Mouse (Mus musculus): Measurements from ENCODE around the gene Tmem144. TPM values are rescaled to one million over a fixed set of nuclear protein-coding genes. Genes with fewer than 3 reads are reported as not detected.
"Not testable (repeated sequence)": the region's sequence is repeated elsewhere in the genome, so short reads cannot be mapped to it uniquely, and the experiment has no call there.

Tmem144 gene
- total and polyA plus RNA-seq, 3 experiments, result 0.59 to 2.0 (median 1.3) TPM

DNA sequence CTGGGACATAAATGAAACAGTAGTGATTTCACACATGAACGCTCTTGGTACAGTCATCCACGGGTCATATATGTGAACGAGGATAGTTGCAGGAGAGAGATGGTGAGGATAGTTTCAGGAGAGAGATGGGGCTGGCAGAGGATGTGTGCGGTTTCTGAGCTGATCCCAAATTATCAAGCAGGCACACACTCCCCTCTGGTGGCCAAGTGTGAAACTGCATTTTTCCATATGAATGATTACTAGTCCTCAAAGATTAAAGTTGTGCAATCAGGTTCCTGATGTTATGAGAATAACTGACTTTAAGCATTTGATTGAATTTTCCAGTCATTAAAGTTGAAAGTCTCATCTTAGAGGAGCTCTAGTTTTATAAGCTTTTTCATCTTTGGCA is 43.4 kb downstream of the Tmem144 start:
- peak overlapping the region; percentile 55 for H3K4me2 ChIP-seq (ENCODE audit: insufficient read depth, low read depth, poor library complexity, severe bottlenecking)
- H3K4me1 ChIP-seq (ENCODE audit: control insufficient read depth in 1 of 2, insufficient read depth in 2 of 2), result peaks cover 2 to 8% of the 10 kb centered on the region in 2 experiments; a peak in 2 of 4 replicates
- H3K9ac ChIP-seq (ENCODE audit: insufficient read depth, low read depth), result peak overlapping the region; percentile 35; the same call in 1 of the 2 replicates
- dilution Hi-C loops (cut with MboI; ENCODE audit: extremely low pct_ligation_motif_present, extremely low pct_unique_long_range_greater_than_20kb, low sequenced_read_pairs), result no loop called here
- no peaks in the 10 kb centered on the region for H3K36me3 ChIP-seq (replicated peaks in 1 of 2; ENCODE audit: control insufficient read depth in 1 of 2, insufficient read depth in 1 of 2, low read length in 1 of 2)
- in situ Hi-C loops (cut with MboI; ENCODE audit: low pct_ligation_motif_present, low pct_unique_long_range_greater_than_20kb, low sequenced_read_pairs), result no loop called here
- no peaks in the 10 kb centered on the region for H3K27me3 ChIP-seq (replicated peaks)
- no peaks in the 10 kb centered on the region for H3K79me2 ChIP-seq (replicated peaks; ENCODE audit: control insufficient read depth, extremely low read depth, insufficient read depth, poor library complexity, severe bottlenecking)
- DNase-seq (ENCODE audit: extremely low read depth), result peak; percentile 73
- no peaks in the 10 kb centered on the region for H3K9me3 ChIP-seq (replicated peaks; ENCODE audit: low read length)
- peak; percentile 84 to 94 for TF ChIP-seq CTCF (conservative IDR thresholded peaks at IDR 0.05 in 1 of 2, IDR thresholded peaks at IDR 0.05 in 1 of 2; ENCODE audit: low read depth in 2 of 2, low read length in 2 of 2)
- peak; percentile 49 for TF ChIP-seq ZC3H11A (IDR thresholded peaks at IDR 0.05; ENCODE audit: low read depth, low read length)
- no peak for TF ChIP-seq MAZ (IDR thresholded peaks at IDR 0.05; ENCODE audit: low read depth, low read length)
- TF ChIP-seq SMC3 (IDR thresholded peaks at IDR 0.05; ENCODE audit: low read depth, low read length), result peak; percentile 92
- TF ChIP-seq RAD21 (IDR thresholded peaks at IDR 0.05; ENCODE audit: low read depth, low read length), result peak; percentile 95
- no peak overlapping the region for H3K4me3 ChIP-seq (replicated peaks in 1 of 3; ENCODE audit: low read depth in 2 of 3, low read length in 2 of 3, poor library complexity in 1 of 3)
- no peak overlapping the region for H3K27ac ChIP-seq (ENCODE audit: insufficient read depth, low read depth)

DNA sequence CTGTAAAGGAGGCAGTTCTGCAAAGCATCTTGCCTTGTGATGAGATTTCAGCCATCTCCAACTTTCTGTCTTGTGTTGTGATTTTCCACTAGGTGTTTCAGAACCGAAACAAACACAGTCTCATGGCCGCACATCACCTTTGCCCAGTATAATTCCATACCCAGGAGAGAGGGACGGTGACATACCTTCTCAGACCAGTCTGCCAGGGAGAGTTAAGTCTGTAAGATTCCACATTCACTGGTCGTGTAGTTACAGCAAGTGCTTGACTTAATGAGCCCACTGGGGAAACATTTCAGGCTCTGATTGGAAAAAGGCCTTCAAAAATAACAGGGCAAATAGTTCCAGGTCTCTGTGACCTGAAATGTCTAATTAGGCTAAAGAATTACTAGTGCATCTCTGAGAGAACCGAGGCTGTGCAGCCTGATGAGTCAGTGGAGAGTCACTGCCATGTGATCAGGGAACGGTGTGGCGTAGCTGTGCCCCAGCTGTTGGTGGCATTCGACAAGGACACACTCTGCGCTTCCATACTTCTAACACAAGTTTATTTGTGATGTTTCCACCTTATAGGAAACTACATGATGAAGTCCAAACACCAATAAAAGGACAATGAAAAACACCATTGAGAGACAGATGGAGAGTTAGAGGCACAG is 43.9 kb downstream of the Tmem144 start:
- dilution Hi-C loops (cut with MboI; ENCODE audit: extremely low pct_ligation_motif_present, extremely low pct_unique_long_range_greater_than_20kb, low sequenced_read_pairs), result no loop called here
- Histone ChIP-seq H3K79me2 (replicated peaks; ENCODE audit: control insufficient read depth, extremely low read depth, insufficient read depth, poor library complexity, severe bottlenecking) (no peaks in the 10 kb centered on the region), H3K4me3 (replicated peaks in 1 of 3; ENCODE audit: low read depth in 2 of 3, low read length in 2 of 3, poor library complexity in 1 of 3) (no peak overlapping the region), H3K4me1 (ENCODE audit: control insufficient read depth in 1 of 2, insufficient read depth in 2 of 2) (peaks cover 2 to 8% of the 10 kb centered on the region in 2 experiments; a peak in 2 of 4 replicates), H3K27ac (ENCODE audit: insufficient read depth, low read depth) (no peak overlapping the region), H3K4me2 (ENCODE audit: insufficient read depth, low read depth, poor library complexity, severe bottlenecking) (peak overlapping the region; percentile 55), H3K36me3 (replicated peaks in 1 of 2; ENCODE audit: control insufficient read depth in 1 of 2, insufficient read depth in 1 of 2, low read length in 1 of 2) (no peaks in the 10 kb centered on the region), H3K9ac (ENCODE audit: insufficient read depth, low read depth) (peak overlapping the region; percentile 35; the same call in 1 of the 2 replicates), H3K27me3 (replicated peaks) (no peaks in the 10 kb centered on the region), H3K9me3 (replicated peaks; ENCODE audit: low read length) (no peaks in the 10 kb centered on the region)
- peak; percentile 17 for DNase-seq (ENCODE audit: extremely low read depth)
- no peak for TF ChIP-seq ZMIZ1 (IDR thresholded peaks at IDR 0.05; ENCODE audit: low read depth, low read length)
- TF ChIP-seq TBP (conservative IDR thresholded peaks at IDR 0.05; ENCODE audit: low read depth, low read length), result no peak
- no peak for TF ChIP-seq USF1 (IDR thresholded peaks at IDR 0.05; ENCODE audit: low read depth, low read length)
- TF ChIP-seq BHLHE40 (IDR thresholded peaks at IDR 0.05; ENCODE audit: low read depth, low read length), result no peak
- TF ChIP-seq JUND (conservative IDR thresholded peaks at IDR 0.05; ENCODE audit: low read depth, low read length), result no peak
- TF ChIP-seq JUN (IDR thresholded peaks at IDR 0.05; ENCODE audit: insufficient read depth, low read depth, low read length), result no peak
- TF ChIP-seq NELFE (IDR thresholded peaks at IDR 0.05; ENCODE audit: low read depth, low read length), result no peak
- no peak for TF ChIP-seq CHD1 (IDR thresholded peaks at IDR 0.05; ENCODE audit: low read depth, low read length)
- in situ Hi-C loops (cut with MboI; ENCODE audit: low pct_ligation_motif_present, low pct_unique_long_range_greater_than_20kb, low sequenced_read_pairs), result no loop called here

DNA sequence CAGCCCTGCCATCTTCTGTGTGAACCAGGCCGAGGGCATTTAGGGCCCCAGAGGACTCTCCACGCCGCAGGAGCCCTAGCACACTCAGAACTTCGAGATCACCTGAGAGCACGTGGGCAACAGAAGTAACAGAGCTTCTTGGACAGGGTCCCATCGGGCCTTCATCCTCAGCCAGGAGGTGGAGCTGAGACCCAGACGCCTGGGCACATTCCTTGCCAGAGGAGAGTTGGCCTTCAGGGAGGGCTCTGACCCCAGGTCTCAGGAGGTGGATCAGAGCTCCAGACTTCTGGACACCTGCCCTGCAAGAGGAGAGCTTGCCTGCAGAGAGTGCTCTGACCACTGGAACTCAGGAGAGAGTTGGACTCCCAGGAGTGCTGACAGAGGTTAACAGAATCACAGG is 51.8 kb downstream of the Tmem144 start:
- DNase-seq (ENCODE audit: extremely low read depth); H3K4me3 ChIP-seq (replicated peaks in 1 of 3; ENCODE audit: low read depth in 2 of 3, low read length in 2 of 3, poor library complexity in 1 of 3); dilution Hi-C loops (cut with MboI; ENCODE audit: extremely low pct_ligation_motif_present, extremely low pct_unique_long_range_greater_than_20kb, low sequenced_read_pairs); H3K4me2 ChIP-seq (ENCODE audit: insufficient read depth, low read depth, poor library complexity, severe bottlenecking); in situ Hi-C loops (cut with MboI; ENCODE audit: low pct_ligation_motif_present, low pct_unique_long_range_greater_than_20kb, low sequenced_read_pairs); H3K27ac ChIP-seq (ENCODE audit: insufficient read depth, low read depth); H3K9ac ChIP-seq (ENCODE audit: insufficient read depth, low read depth); H3K4me1 ChIP-seq (ENCODE audit: control insufficient read depth in 1 of 2, insufficient read depth in 2 of 2); H3K36me3 ChIP-seq (replicated peaks in 1 of 2; ENCODE audit: control insufficient read depth in 1 of 2, insufficient read depth in 1 of 2, low read length in 1 of 2); H3K9me3 ChIP-seq (replicated peaks; ENCODE audit: low read length); H3K27me3 ChIP-seq (replicated peaks); H3K79me2 ChIP-seq (replicated peaks; ENCODE audit: control insufficient read depth, extremely low read depth, insufficient read depth, poor library complexity, severe bottlenecking): not testable (repeated sequence)
